Mouse (Mus musculus) left cerebral cortex, postnatal 10 days (tissue): Measurements from ENCODE around the gene Gatad2a. TPM values are rescaled to one million over a fixed set of nuclear protein-coding genes. Genes with fewer than 3 reads are reported as not detected.

Experiments used
- DNase-seq, 2 experiments: peaks; one replicate each; pipeline ENCODE4 v3.0.0; 2021 to 2022; ENCODE audit warnings: low spot score in 2 of 2, mixed read lengths in 1 of 2; ENCODE audit errors: extremely low spot score in 1 of 2
- intact Hi-C: fragments of 180-260 bp; cut with DNase I; formaldehyde crosslinking; loops from one replicate; pipeline ENCODE4 v1.15.1; 2025
- total RNA-seq, 2 experiments: library from RNA; stranded (reverse); gene quantifications; 2 replicates each; pipeline ENCODE4 v1.2.3; 2021

Gene Gatad2a
- total RNA-seq, 2 experiments from 2014 or later, result 24.8 to 30.0 TPM

DNA sequence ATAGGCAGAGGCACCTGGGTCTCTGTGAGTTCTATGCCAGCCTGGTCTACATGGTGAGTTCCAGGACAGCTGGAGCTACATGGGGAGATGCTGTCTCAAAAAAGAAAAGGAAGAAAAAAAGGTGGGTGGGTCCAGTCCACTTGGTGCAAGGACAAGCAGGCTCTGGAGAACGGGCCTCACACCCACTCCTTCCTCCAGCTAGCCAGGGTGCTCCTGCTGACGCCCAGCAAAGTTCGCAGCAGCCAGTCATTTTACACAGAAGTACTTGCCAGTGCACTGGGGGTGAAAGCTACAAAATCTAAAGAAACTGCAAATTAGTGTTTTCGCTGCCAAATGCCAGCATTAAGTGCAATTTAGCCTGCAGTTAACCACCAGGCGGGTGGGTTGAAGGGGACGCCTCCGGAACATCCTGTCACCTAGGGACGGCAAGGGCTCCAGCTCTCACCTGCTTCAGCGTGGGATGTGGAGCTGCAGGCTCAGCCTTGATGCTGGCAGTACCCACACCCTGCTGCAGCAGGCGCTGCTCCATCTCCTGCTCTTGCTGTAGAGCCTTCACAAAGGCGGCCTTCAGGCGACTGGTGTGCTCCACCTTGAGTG is 83.6 kb downstream of the Gatad2a start:
- no peak for DNase-seq
- intact Hi-C loops, result loop anchor here (10.0 kb wide), 1 partner anchor 252 kb away; no protein-coding TSS in a partner anchor

DNA sequence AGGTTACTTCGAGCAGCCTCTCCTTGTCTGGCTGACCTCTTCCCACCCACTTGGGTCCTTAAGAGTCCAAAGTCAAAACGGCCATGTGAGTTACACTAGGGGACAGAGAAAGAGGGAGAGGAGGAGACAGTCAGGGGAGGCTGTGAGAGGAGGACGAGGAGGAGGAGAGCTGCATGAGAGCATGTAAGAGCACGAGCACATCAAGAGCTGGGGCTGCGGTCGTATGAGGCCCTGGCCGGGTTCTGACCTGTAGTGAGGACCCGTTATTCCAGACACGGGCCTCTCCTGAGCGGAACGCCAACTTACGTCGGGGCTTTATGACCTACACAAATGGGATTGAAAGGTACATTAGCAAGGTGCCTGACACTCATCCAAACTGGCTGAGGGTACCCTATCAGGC is 84.3 kb downstream of the Gatad2a start:
- no peak for DNase-seq
- intact Hi-C loops, result loop anchor here (10.0 kb wide), 1 partner anchor 253 kb away; no protein-coding TSS in a partner anchor

DNA sequence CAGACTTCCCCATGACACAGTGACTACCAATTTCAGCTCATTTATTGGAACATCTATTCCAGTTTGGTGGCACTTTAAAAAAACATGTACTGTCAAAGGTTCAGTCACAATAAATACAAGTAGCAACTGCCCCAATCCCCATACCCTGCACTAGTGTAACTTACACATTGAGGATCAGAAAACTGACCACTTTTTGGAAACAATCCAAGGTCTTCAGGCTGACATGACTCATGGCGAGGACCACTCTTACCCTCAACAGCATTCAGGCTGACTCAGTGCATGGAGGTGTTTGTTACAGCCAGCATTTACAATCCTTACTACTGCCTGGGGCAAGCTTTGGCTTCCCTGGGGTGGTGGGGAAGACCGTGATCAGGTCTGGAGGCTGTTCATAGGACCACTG is 89.1 kb downstream of the Gatad2a start:
- no peak for DNase-seq
- intact Hi-C loops, result no loop called here

DNA sequence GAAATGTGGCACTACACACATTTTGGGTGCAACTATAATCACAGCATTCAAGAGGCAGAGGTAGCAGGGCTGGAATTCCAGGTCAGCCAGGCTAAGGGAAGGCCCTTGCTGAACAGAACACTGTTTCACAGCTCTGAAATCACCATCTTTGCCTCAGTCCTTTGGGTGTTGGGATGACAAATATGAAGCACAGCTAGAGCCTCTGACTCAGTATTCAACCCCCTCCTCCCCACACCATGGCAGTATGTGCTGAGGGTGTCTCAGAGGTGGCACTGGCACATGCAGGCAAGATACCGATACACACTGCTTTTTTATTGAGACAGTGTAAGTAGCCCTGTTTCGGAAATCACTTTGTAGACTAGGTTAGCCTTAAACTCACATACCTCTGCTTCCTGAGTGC is 89.9 kb downstream of the Gatad2a start:
- intact Hi-C loops, result no loop called here
- DNase-seq, result no peak

DNA sequence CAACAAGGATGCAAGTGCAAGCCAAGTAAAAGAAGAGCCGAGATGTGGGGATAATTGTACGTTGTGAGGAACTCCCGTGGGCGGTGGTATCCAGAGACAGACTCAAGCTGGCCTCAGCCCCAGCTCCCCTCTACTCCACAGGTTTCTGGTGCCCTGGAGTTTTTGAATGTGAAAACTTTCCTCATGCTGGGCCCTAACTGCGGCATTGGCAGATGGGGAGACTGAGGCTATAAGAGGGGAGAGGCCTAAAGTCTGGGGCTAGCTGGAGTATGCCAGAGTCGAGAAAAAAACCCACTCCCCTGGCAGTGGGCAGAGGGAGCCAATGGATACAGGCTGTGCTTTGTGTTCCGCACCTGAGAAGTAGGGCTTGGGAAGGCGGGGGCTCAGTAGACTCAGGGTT is 92.1 kb downstream of the Gatad2a start:
- DNase-seq, result no peak
- intact Hi-C loops, result no loop called here

DNA sequence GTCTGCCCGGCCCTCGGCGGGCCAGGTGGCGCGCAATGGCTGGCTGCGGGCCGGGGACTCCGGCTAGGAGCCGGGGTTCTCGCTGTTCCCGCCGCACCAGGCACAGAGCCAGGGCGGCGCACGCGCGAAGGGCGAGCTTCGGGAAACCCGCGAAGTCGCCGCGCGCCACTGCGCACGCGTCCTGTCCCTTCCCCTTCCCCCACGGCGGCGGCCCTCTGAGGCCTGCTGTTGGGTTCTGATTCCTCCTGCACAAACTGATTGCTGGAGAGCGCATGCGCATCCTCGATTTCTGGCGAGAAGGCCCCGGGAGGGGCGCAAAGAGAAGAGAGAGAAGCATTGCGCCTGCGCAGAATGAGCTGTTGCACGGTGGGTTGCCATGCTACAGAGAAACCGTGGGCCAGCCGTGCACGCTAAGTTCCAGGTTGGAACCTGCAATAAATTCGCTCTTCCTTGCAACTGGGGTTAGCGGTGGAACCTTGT is 93.1 kb downstream of the Gatad2a start:
- intact Hi-C loops, result no loop called here
- DNase-seq, result peak; percentile 99

DNA sequence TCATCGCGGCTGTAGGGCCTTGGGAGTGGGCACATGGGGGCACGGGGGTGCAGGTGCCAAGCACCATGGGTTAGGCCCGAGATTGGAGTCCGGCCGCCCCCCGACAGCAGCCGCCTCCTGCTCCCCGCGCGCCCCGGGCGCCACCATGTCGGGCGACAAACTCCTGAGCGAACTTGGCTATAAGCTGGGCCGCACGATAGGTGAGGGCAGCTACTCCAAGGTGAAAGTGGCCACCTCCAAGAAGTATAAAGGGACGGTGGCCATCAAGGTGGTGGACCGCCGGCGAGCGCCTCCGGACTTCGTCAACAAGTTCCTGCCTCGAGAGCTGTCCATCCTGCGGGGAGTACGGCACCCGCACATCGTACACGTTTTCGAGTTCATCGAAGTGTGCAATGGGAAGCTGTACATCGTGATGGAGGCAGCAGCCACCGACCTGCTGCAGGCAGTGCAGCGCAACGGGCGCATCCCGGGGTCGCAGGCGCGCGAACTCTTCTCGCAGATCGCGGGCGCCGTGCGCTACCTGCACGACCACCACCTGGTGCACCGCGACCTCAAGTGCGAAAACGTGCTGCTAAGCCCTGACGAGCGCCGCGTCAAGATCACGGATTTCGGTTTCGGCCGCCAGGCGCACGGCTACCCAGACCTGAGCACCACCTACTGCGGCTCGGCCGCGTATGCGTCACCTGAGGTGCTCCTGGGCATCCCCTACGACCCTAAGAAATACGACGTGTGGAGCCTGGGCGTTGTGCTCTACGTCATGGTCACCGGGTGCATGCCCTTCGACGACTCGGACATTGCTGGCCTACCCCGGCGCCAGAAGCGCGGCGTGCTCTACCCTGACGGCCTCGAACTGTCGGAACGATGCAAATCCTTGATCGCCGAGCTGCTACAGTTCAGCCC is 93.8 kb downstream of the Gatad2a start, which contains the start of the genes Tssk6, Ndufa13 and Yjefn3:
Tssk6 (plus strand) TSS at position 22 of the 900 bp plus-strand sequence.
Ndufa13 (minus strand) TSS at position 396 of the 900 bp plus-strand sequence.
Yjefn3 (minus strand) TSS at position 550 of the 900 bp plus-strand sequence.
- DNase-seq, result peak; percentile 37 to 61
- intact Hi-C loops, result no loop called here

DNA sequence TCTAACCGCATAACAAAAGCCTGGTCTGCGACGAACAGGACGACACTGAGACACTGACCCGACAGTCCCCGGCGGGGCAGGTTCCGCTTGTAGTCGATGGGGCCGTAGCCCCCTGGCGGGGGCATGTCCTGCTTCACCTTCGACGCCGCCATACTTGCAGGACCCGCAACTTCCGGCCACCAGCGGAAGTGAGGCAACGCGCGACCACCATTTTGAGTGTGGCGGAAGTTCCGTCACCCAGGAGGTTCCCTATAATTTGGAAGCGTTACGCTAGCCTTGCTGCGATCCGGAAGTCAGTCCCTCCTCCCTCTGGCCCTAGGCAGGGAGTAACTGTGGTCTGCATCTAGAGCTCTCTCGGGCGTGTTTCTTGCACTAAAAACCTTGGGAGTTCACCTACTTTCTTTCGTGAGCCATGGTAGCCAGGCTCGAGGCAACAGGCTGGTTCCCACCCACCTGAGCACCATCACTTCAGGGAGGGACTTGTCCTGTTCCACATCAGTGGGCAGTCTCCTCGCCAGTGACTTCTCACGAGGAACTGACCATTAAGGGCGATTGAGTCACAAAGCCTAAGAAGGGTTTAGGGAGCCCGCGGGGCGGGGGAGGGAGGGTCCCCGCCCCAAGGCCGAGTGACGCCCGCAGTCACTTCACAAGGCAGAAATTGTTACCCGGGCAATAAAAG is 94.6 kb downstream of the Gatad2a start:
- intact Hi-C loops, result no loop called here
- peak; percentile 97 for DNase-seq

DNA sequence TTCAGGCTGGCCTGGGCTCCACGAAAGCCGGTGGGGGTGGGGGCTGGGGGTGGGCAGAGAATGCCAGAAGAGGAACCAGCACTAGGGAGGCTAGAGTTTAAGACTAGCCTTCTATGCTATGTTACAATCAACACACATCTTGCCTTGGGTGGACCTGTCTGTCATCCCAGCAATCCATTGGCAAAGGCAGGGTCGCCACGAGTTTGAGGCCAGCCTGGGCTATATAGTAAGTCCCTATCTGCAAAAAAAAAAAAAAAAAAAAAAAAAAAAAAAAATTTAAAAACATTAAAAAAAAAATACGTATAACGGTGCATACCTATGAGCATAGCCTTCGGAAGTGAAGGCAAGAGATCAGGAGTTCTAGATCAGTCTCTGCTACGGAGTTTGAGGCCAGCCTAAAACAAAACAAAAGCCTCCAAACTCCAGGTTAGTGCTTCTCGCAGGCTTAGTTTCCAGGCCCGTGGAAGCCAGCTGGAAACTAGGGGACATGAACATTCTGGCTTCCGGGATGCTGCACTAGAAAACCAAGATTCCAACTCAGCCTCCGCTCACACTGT is 95.2 kb downstream of the Gatad2a start:
- no peak for DNase-seq
- intact Hi-C loops, result no loop called here

DNA sequence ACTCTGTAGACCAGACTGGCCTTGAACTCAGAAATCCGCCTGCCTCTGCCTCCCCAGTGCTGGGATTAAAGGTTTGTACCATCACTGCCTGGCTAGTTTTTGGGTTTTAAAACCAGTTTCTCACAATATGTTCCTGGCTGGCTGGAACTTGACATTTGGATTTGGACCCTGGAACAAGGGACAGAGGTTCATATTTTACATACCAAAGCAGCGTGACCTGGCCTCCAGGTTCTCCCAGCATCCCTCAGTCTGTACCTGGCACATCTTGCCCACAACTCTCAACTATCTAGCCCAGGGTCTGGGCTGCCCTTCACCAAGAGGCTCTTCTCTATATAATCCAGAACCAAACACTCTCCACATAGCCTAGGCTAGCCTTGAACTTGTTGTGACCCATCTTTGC is 96.3 kb downstream of the Gatad2a start:
- no peak for DNase-seq
- intact Hi-C loops, result no loop called here

DNA sequence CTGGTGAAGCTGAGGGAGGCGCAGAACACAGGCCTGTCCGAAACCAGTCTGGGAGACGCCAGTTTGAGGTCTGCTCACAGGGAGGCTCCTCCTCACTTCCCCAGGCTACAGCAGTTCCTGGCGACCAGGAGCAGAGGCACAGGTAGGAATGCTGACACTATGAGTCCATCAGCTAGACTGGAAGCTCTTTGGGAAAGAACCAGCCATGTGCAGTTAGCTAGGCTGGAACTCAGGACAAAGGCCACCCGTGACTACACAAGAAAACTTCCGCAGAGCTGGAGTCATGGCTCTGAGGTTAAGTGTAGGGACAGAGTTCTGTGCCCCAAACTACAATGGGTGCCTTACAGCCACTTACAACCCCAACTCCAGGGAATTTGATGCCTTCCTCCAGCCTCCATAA is 98.3 kb downstream of the Gatad2a start:
- DNase-seq, result no peak
- intact Hi-C loops, result no loop called here

DNA sequence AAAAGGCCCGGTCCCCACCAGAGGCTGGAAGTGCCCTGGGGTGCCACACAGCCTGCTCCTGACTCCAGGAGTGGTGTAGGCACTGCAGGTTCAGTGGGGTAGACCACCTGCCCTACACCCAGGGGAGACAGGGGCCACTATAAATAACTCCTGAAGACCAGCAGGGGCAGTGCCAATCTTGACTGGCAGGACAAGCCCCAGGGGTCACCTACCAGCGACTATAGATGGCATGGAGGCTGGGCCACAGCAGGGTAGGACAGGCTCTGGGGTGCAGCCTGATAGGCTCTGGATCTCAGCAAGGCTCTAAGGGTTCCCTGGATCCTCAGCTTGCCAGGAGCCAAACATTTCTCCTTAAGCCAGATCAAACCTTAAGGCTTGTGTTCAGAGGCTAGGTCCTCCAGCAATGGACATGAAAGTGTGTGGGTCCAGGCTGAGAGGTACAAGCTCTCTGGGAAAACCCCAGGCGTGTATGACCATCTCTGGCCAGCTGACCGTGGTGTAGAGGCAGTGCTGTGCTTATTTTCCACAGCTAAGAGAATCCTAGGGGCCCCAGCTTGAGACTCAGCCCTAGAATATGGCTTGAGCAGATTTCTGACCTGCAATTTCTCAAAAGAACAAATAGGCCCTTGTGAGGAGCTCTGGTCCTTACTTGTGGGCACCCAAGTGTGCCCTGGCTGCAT is 100.3 kb downstream of the Gatad2a start:
- intact Hi-C loops, result no loop called here
- no peak for DNase-seq

DNA sequence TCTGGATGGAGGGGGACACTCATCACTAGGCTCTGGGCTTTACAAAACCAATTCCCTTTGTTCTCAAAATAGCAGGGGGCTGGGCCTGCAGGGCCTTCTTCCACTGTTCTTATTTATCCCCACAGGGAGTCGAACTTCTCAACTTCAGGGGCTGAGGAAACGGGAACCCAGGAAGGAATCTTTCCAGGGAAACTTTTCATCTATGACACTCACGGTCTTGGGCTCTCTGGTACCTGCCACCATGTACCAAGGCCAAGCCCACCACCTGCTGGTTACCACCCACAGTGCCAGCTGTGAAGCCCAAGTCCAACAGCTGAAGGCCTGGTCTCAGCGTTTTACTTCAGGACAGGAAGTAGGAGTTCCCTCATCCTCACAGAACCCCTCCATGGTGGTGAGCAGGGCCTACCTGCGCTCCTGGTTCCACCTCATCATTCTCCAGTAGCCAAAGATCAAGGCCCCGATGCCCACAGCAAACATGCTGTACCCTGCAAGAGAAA is 101.3 kb downstream of the Gatad2a start:
- no peak for DNase-seq
- intact Hi-C loops, result no loop called here

DNA sequence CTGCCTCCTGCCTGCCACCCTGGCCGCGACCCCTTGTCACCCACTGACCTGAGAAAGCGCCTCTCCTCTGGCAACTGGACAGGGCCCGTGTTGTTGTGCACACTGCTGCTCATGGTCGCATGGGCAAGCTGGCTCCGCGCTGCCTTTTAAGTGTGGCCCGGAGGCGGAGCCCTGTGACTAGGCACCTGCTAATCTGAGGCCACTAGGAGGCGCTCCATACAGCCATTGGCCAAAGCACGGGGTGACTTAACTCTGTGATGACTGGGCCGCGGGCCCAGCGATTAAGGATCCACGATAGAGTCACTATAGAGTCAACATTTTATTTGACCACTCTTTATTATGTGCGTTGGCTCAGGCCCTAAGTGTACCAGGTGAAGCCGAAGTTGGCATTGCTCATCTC is 102.3 kb downstream of the Gatad2a start:
- intact Hi-C loops, result no loop called here

DNA sequence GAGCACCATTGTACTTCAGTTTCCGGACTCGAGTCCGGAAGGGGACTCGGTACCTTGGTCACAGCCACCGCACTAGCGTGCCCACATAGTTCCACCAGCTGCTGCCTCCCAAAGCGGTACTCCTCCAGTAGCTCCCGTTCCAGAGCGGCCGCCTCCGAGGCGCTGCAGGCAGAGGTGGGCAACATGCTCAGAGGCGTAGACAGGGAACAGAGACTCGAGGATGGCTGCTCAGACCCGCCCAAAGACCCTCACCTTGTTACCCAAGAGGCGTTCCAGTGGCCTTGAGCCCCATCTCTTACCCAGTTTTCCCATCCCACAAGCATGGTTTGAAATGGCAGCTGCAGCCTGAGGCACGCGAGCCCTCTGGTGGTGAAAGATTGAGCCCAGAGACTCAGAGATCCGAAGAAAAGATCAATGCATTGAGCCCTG is 105.4 kb downstream of the Gatad2a start:
- DNase-seq, result peak; percentile 49 to 67
- intact Hi-C loops, result no loop called here

More for the DNA sequence above, 102.3 kb downstream of the Gatad2a start:
- peak in 1 of 2 experiments; percentile 86 for DNase-seq

DNA sequence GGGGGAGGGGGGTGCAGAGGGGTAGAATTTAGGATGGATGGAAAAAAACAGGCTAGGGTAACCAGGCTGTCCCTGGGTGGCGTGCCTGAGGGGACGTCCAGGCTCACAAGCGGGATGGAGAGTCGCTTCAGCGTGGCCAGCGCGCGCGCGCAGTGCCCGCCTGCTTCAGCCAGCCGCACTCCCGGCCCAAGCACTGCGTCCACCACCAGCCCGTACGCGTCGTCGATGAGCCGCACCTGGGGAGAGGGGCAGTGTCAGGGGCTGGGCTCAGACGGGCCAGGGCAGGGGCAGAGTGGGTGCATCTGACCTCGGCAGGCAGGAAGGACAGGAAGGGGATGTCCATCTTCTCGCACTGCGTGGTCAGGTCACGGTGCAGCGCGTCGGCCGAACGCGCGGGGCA is 107.3 kb downstream of the Gatad2a start:
- intact Hi-C loops, result no loop called here
- DNase-seq, result no peak

DNA sequence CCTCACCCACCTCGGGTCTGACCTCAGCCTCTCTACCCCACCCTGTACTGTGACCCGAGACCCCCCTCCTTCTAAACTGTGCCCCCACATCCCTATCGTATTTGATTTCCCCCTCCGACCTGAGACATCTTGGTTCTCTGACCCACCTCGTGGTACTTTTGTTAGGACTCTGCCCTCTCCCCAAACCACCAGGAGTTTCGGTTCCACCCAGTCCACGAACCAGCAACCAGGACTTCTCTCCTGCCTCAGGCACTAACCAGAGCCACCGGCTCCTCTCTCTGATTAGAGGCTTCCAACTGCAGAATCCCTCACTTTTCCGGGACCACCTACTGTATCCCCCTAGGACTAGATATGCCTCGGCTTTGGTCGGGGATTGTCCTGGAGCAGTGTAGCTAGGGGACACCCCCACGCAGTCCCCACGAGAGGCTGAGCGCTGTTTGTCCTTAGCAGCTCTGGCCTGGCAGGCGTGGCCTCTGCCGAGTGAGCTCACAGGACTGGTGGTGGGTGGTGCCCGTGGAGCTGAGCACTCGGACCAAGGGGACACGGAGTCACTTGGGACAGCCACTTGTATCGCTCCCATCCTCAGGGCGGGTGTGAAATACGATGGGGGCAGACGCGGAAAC is 107.8 kb downstream of the Gatad2a start:
- DNase-seq, result no peak
- intact Hi-C loops, result no loop called here
